Mouse (Mus musculus) MEL (cell line): ENCODE data around the gene Mthfd1l.

Experiments used
- BHLHE40 ChIP-seq: IDR thresholded peaks from 2 replicates; pipeline ENCODE4 v1.6.1; 2012; ENCODE audit warnings: low read depth, mild to moderate bottlenecking, inconsistent platforms, low read length, improper control_type of control experiment, borderline replicate concordance
- CTCF ChIP-seq, 3 experiments: IDR thresholded peaks in 2 of 3; conservative IDR thresholded peaks in 1 of 3; 2 replicates each; pipeline ENCODE4 v1.5.1; 2011 to 2012; ENCODE audit warnings: low read length in 3 of 3, low read depth in 2 of 3, mild to moderate bottlenecking in 2 of 3, improper control_type of control experiment in 1 of 3, inconsistent platforms in 1 of 3, mixed read lengths in 1 of 3, moderate library complexity in 1 of 3; ENCODE audit not compliant: control insufficient read depth in 1 of 3, insufficient read depth in 1 of 3, poor library complexity in 1 of 3, severe bottlenecking in 1 of 3
- EP300 ChIP-seq, 2 experiments: IDR thresholded peaks; 2 replicates each; pipeline ENCODE4 v1.6.1; 2011; ENCODE audit warnings: improper control_type of control experiment in 2 of 2, low read length in 2 of 2, low read depth in 1 of 2, mild to moderate bottlenecking in 1 of 2
- POLR2A ChIP-seq, 2 experiments: IDR thresholded peaks; 2 replicates each; pipeline ENCODE4 v1.6.1; 2011 to 2012; ENCODE audit warnings: low read length in 2 of 2, mild to moderate bottlenecking in 2 of 2, control low read depth in 1 of 2, improper control_type of control experiment in 1 of 2, low read depth in 1 of 2, moderate library complexity in 1 of 2; ENCODE audit not compliant: control insufficient read depth in 1 of 2, insufficient read depth in 1 of 2, poor library complexity in 1 of 2
- RAD21 ChIP-seq: IDR thresholded peaks from 2 replicates; pipeline ENCODE4 v1.6.1; 2011; ENCODE audit warnings: mild to moderate bottlenecking, low read depth, low read length, improper control_type of control experiment
- ZC3H11A ChIP-seq: IDR thresholded peaks from 2 replicates; pipeline ENCODE4 v1.6.1; 2012; ENCODE audit warnings: low read depth, mild to moderate bottlenecking, inconsistent platforms, low read length, improper control_type of control experiment
- ZMIZ1 ChIP-seq: IDR thresholded peaks from 2 replicates; pipeline ENCODE4 v1.6.1; 2012; ENCODE audit warnings: low read depth, mild to moderate bottlenecking, inconsistent platforms, low read length, improper control_type of control experiment, moderate library complexity

DNA sequence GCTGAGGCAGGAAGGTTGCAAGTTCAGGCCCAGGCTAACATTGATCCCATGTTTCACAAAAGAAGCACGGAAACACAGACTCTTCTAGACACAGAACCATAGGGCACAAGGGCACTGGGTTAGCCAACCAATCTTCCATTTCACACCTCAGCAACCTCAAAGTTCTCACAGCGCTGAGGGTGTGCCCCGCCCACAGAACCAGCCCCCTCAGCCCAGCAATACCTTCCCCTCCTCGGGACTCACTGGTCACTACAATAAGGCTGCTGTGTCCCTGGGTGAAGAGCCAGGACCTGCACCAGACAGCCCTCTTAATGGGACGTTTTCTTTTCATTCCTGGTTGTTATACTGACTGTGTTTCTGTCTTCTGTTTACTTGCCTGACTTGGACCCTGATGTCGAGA lies 181.1 kb downstream of the Mthfd1l start:
- no peak for TF ChIP-seq POLR2A (IDR thresholded peaks at IDR 0.05; ENCODE audit: control insufficient read depth in 1 of 2, insufficient read depth in 1 of 2, low read depth in 1 of 2, low read length in 2 of 2, poor library complexity in 1 of 2)
- TF ChIP-seq EP300 (IDR thresholded peaks at IDR 0.05; ENCODE audit: low read depth in 1 of 2, low read length in 2 of 2) = no peak
- TF ChIP-seq CTCF (IDR thresholded peaks at IDR 0.05 in 2 of 3, conservative IDR thresholded peaks at IDR 0.05 in 1 of 3; ENCODE audit: control insufficient read depth in 1 of 3, insufficient read depth in 1 of 3, low read depth in 2 of 3, low read length in 3 of 3, poor library complexity in 1 of 3, severe bottlenecking in 1 of 3) = no peak
- TF ChIP-seq RAD21 = no peak
- no peak for TF ChIP-seq BHLHE40
- no peak for TF ChIP-seq ZMIZ1
- no peak for TF ChIP-seq ZC3H11A
